Mouse (Mus musculus): ENCODE data around the gene Bco1. TPM values are rescaled to one million over a fixed set of nuclear protein-coding genes. Genes with fewer than 3 reads are reported as not detected.

The Bco1 gene
- polyA plus RNA-seq (2014; fragmentation: Illumina TruSeq; extraction: RNeasy Lipid Tissue Mini Kit (QIAGEN cat#74804); ENCODE audit: low read depth, low replicate concordance) = 20.7 TPM

DNA sequence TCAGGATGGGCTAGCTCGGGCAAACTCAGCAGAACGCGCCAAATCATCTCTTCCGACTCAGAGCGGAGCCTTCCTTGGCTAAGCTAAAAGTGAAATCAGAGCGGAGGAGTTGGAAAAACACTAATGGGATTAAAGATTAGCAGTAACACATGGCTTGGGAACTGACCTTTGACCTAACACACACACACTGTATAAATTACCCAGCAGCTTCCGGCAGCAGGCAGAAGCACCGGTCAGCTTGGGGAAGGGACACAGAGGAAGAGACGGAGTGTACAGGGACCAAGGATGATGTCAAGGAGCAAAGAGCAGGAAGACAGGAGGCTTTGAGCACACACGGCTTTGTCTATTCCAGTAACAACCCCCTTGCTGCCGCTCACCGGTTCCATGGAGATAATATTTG lies at the start of gene Bco1:
Bco1 (plus strand) TSS at position 208 of the 400 bp plus-strand sequence.

DNA sequence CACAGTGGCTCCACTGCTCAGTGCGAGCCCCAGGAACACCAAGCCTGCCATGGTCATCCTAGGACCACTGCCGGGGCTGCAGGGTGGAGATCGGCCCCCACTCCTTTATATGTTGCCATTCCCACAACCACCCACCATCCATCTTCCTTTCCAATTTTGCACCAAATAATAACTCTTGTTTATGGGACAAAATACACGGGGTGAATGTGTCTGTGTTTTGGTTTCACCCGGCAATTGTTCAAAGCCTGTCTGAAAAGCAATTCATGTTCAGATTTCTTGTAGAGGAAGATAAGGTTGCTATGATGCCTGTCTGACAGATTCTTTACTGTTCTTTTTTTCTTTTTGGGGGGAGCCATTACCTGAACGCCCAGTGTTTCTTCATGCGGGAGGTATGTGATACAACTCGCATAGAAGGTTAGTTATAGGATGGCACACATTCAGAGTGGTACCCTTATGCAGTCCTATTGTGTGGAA lies 13.2 kb upstream of the Bco1 start, which contains the start of gene Pkd1l2:
Pkd1l2 (minus strand) TSS at position 51 of the 474 bp plus-strand sequence.

DNA sequence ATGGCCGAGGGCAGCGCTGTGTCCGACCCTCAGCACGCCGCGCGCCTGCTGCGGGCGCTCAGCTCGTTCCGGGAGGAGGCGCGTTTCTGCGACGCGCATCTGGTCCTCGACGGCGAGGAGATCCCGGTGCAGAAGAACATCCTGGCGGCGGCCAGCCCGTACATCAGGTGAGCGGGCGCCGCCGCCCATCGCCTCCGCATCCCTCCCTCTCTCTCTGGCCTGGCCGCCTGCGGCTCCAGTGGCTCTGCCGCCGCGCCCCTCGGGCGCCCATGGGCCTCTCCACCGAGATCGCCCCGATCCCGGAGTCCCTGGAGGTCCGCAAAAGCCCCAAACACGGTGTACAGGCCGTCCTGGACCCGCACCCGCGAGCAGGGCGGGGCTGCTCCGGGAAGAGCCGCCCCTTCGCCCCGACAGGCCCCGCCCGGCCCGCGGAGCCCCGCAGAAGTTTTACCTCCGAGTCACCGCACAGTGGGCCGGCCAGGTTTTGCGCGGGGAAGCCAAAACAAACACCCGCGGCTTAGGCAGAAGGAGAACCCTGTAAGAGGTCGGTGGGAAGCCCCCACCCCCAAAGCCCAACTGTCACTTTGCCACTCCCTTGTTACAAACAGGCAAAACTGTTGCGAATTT lies 62.6 kb downstream of the Bco1 start, which contains the start of gene Gan:
Gan (plus strand) TSS at position 1 of the 627 bp plus-strand sequence.

Other genes with a start within 250 kb of the Bco1 start
- gene Cmc2, start 174.4 kb upstream of the Bco1 start, polyA plus RNA-seq (2014; fragmentation: Illumina TruSeq; extraction: RNeasy Lipid Tissue Mini Kit (QIAGEN cat#74804); ENCODE audit: low read depth, low replicate concordance) = 4.4 TPM
- 191 TPM for gene Cenpn, start 174.1 kb upstream of the Bco1 start, polyA plus RNA-seq (2014; fragmentation: Illumina TruSeq; extraction: RNeasy Lipid Tissue Mini Kit (QIAGEN cat#74804); ENCODE audit: low read depth, low replicate concordance)
- 18.3 TPM for gene Atmin, start 152.5 kb upstream of the Bco1 start, polyA plus RNA-seq (2014; fragmentation: Illumina TruSeq; extraction: RNeasy Lipid Tissue Mini Kit (QIAGEN cat#74804); ENCODE audit: low read depth, low replicate concordance)
- 118 TPM for gene 1700030J22Rik, start 116.9 kb upstream of the Bco1 start, polyA plus RNA-seq (2014; fragmentation: Illumina TruSeq; extraction: RNeasy Lipid Tissue Mini Kit (QIAGEN cat#74804); ENCODE audit: low read depth, low replicate concordance)
- 26.9 TPM for gene Gcsh, start 102.3 kb upstream of the Bco1 start, polyA plus RNA-seq (2014; fragmentation: Illumina TruSeq; extraction: RNeasy Lipid Tissue Mini Kit (QIAGEN cat#74804); ENCODE audit: low read depth, low replicate concordance)
- 0.41 TPM for gene Pkd1l2, start 13.4 kb upstream of the Bco1 start, polyA plus RNA-seq (2014; fragmentation: Illumina TruSeq; extraction: RNeasy Lipid Tissue Mini Kit (QIAGEN cat#74804); ENCODE audit: low read depth, low replicate concordance)
- gene Gan, start 62.3 kb downstream of the Bco1 start, polyA plus RNA-seq (2014; fragmentation: Illumina TruSeq; extraction: RNeasy Lipid Tissue Mini Kit (QIAGEN cat#74804); ENCODE audit: low read depth, low replicate concordance) = 2.8 TPM
- 0.70 TPM for gene Cmip, start 161.2 kb downstream of the Bco1 start, polyA plus RNA-seq (2014; fragmentation: Illumina TruSeq; extraction: RNeasy Lipid Tissue Mini Kit (QIAGEN cat#74804); ENCODE audit: low read depth, low replicate concordance)